Mouse (Mus musculus) adrenal gland, postnatal 14 days (tissue): Measurements from ENCODE around the gene Lrba. TPM values are rescaled to one million over a fixed set of nuclear protein-coding genes. Genes with fewer than 3 reads are reported as not detected.

Experiments
- DNase-seq: peaks from one replicate; pipeline ENCODE4 v3.0.0; 2021; ENCODE audit warnings: mixed read lengths
- total RNA-seq: library from RNA; stranded (reverse); gene quantifications from 2 replicates; pipeline ENCODE4 v1.2.3, GENCODE M21; 2021

Gene Lrba
- total RNA-seq, 1 experiment from 2014 or later: 31.2 TPM

DNA sequence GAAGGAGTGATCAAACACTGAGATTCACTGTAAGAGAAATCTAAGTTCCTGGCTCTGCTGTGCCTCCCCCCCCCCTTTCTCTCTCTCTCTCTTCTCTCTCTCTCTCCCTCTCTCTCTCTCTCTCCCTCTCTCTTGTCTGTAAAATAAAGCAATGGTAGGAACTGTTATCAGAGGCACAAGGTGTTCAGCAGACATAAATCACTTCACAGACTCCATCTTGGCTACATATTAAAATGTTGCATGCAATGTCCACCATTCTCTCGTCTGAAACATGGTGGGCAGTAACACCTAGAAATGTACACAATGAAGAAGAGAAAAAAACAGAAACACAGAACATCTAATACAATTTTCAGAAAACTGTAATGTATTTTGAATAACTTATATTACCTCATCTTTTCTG, 534.9 kb downstream of the Lrba start:
- DNase-seq: no peak

DNA sequence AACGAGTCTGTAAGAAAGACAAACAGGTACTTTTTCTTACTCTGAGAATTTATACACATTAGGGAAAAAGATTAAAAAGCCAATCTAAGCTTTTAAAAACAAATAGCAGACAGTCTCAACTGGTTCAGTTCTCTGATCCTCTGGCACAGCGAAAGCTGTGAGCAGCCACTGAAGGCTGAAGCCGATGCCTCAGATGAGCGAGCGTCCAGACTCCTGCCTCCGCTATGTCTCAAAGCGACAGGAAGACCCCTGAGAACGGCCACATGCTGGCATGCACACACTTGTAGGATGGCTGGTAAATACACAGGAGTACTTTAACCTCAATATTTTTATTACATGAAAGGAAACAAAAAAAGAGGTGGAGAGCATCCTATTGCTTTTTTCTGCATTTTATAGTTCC, 535.4 kb downstream of the Lrba start:
- DNase-seq: no peak

GRCm38 (mm10) chr3:86760474-86760873, 536.0 kb downstream of the Lrba start:
- no peak for DNase-seq

GRCm38 (mm10) chr3:86761095-86762035, 536.9 kb downstream of the Lrba start:
- DNase-seq: peak; percentile 80

GRCm38 (mm10) chr3:86762036-86762415, 537.5 kb downstream of the Lrba start:
- DNase-seq: no peak

- no peak for DNase-seq
Measured at GRCm38 (mm10) chr3:86762456-86762855, 538.0 kb downstream of the Lrba start.

GRCm38 (mm10) chr3:86768553-86768952, 544.1 kb downstream of the Lrba start:
- DNase-seq: no peak

GRCm38 (mm10) chr3:86768969-86769368, 544.5 kb downstream of the Lrba start:
- DNase-seq: no peak

- no peak for DNase-seq
Measured at GRCm38 (mm10) chr3:86774566-86775443, 550.3 kb downstream of the Lrba start.

- no peak for DNase-seq
Measured at GRCm38 (mm10) chr3:86775444-86775828, 551.0 kb downstream of the Lrba start.

DNA sequence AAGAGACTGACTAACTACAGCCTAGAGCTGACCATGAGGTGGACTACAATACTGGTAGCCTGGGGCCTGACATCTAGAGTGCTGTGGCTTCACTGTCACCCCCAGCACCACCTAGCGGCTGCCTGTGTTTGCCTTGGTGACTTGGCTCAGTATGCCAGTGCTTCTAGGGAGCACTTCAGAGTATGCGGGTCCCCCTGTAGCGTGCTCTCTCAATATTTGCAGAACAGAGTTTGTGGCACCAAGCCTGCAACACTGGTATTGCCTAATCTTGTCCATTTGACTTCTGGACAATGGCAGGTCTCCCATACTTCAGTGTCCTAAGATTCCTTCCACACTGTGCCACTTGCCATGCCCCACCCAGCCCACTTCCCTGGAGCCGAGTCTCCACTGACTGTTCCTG, 555.2 kb downstream of the Lrba start:
- DNase-seq: no peak

GRCm38 (mm10) chr3:86784051-86784450, 559.6 kb downstream of the Lrba start:
- no peak for DNase-seq

DNA sequence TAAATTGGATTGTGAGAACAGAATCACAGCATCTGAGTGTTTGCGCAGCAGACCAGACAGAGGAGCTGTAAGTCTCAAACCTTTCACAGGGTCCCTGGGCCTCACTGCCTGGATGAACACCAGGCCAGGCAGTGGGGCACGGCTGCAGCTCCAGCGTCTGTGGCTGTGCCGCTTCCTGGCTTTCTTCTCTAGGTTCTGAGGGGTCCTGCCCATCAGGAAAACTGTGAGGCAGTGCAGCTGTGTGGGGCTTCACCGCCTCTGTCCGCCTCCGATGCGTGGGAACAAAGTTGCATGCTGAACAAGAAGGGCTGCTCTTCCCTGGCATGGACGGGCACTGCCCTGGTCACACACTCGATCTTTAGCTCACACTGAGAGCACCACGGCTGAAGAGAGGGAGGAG, 560.5 kb downstream of the Lrba start:
- DNase-seq: no peak

DNA sequence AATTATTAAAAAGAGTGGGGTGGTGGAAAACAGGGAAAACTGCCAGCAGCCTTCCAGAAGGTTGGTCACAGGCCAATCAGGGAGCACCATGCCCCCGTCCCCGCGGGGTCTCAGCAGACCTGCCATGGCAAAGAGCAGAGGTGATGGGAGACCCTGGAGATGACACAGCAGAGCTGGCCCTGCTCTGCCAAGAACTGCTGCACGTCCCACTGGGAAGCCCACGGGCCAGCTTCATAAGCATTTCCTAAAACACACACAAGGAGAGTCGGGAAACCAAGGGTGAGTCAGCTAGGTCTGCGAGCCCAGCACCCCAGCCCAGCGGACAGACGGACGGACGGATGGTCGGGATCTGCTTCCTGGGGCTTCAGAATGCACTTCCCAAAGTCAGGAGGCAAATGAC, 561.8 kb downstream of the Lrba start:
- no peak for DNase-seq

- peak; percentile 80 for DNase-seq
Measured at GRCm38 (mm10) chr3:86786845-86787351, 562.4 kb downstream of the Lrba start.

- peak; percentile 54 for DNase-seq
Measured at GRCm38 (mm10) chr3:86787423-86788123, 563.1 kb downstream of the Lrba start.

- peak; percentile 81 for DNase-seq
Measured at GRCm38 (mm10) chr3:86788711-86789110, 564.2 kb downstream of the Lrba start.

GRCm38 (mm10) chr3:86789752-86790151, 565.3 kb downstream of the Lrba start:
- DNase-seq: no peak

GRCm38 (mm10) chr3:86793264-86793663, 568.8 kb downstream of the Lrba start:
- DNase-seq: peak; percentile 43

DNA sequence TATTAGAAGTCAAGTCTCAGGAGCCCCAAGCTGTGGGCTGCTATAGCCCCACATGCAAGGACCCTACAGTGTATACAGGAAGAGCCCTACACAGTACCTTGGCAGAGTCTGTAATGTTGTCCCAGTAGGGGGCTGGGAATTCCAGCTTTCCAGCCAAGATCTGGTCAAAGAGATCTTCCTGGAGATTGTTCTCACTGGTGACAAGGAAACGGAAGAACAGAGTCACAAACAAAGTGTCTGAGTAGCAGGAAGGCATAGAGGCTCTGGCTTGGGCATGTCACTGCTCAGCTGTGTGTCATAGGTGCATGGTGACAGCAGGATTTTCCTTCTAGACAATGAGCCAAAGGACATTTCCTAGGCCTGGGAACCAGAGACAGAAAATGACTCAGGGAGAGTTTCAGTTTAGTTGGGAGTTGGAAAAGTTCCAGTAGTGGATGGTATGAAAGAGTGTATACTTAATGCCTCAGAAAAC, 569.3 kb downstream of the Lrba start:
- peak; percentile 55 for DNase-seq

GRCm38 (mm10) chr3:86796716-86797115, 572.2 kb downstream of the Lrba start:
- DNase-seq: no peak

- DNase-seq: no peak
Measured at GRCm38 (mm10) chr3:86797871-86798460, 573.5 kb downstream of the Lrba start.
